Mouse (Mus musculus) duodenum, adult 2 months (tissue): ENCODE results near the gene Olfr1314. TPM values are rescaled to one million over a fixed set of nuclear protein-coding genes. Genes with fewer than 3 reads are reported as not detected.

Experiments used
- polyA plus RNA-seq: library from polyadenylated mRNA; depleted of rRNA; stranded (reverse); fragments of >200 nt; gene quantifications from 2 replicates; pipeline ENCODE4 v1.2.3, GENCODE M21; 2012; ENCODE audit warnings: low replicate concordance; rRNA removed

Olfr1314 gene
- polyA plus RNA-seq, result not detected in 2 replicates

DNA sequence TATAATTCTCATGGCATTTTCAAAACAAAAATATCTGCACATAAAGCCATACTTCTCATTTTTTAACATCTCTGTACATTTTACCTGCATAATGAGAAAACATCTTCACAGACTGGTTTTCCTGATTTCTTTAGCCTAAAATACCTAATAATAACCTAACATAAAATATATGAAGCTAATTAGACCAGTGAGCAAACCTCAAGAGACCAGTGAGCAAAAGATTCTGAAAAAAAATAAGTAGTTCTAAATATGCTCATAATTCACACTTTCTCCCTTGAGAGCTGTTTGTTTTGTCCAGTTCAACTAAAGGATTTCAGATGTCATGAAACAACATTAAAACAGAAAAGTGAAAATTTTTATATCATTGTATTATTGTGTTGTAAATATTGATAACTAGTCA lies at the start of gene Olfr1314:
Gene Olfr1314 (minus strand): TSS at position 101 of the 400 bp plus-strand sequence.

DNA sequence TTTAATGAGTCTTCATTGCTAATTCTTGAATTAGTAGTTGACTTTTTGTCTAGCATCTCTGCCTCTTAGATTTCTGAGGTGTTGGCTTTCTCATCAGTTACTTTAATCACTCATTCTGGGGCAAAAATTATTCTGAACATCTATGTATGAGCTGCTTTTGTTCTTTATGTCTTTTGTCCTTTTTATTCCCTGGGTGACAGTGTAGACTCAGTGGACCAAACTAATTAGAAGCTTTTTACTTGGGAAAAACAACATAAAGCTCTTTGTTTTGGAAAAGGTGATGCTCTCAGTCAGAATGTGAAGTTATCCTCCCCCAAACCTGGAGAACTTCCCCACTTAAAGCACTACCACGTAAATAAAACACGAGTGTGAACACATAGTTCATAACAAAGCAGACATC lies 43.4 kb upstream of the Olfr1314 start, which contains the start of gene Olfr1317:
Gene Olfr1317 (plus strand): TSS at position 301 of the 400 bp plus-strand sequence.

DNA sequence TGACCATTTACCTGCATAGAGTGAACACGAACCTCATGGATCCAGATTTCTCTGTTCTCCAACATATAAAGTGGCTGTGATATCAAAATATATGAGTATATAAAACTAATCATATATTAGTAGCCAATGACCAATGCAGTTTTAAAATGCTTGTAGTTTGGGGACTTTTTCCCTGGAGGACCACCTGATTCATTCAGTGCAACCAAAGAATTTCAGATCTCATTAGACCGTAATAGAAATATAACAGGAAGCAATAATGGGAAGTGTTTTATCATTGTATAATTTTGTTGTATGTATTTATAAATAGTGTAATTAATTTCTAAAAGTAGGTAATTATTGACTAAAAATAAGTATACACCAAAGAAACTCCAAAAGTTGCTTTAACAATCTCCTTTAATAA lies 38.3 kb upstream of the Olfr1314 start, which contains the start of gene Olfr1316:
Gene Olfr1316 (minus strand): TSS at position 101 of the 400 bp plus-strand sequence.

DNA sequence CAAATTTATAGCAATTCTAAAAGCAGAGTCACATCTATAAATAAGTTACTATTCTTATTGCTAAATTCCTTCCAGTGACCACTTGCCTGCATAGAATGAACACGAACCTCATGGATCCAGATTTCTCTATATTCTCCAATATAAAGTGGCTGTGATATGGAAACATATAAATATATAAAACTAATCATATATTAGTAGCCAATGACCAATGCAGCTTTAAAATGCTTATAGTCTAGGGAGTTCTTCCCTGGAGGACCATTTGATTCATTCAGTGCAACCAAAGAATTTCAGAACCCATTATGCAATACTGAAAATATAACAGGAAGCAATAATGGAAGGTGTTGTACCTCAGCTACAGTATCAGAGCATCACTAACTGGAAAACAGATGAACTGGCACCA lies 18.8 kb upstream of the Olfr1314 start, which contains the start of gene Olfr1315-ps1:
Gene Olfr1315-ps1 (minus strand): TSS at position 101 of the 400 bp plus-strand sequence.

DNA sequence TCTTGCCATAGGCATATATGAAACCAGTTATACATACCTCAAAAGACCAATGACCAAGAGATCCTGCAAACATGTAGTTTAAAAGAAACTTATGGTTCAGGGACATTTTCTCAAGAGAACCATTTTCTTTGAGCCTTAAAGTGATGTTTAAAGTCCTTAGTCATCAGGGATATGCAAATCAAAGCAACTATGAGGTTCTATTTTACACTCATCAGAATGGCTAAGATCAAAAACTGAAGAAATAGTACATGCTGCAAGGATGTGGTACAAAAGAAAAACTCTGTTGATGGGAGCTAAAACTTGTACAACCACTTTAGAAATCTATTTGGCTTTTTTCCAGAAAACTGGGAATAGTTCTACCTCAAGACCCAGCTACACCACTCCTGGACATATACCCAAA lies 18.8 kb downstream of the Olfr1314 start, which contains the start of gene Olfr1313:
Gene Olfr1313 (minus strand): TSS at position 101 of the 400 bp plus-strand sequence.

DNA sequence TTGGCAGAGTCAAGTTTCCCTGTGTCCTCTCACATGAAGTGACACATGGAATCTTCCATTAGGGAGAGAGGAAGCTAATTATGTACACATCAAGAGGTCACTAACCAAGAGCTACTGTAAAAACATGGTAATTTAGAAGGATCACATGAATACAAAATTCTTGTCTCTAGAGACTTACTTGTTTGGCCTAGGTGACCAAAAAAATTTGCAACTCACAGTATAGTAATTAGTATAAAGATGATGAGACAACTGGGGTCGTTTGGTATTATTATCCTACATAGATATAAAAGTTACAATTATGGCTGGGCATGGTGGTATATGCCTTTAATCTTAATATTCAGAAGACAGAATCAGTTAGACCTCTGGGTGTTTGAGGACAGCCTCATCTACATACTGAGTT lies 46.4 kb downstream of the Olfr1314 start, which contains the start of gene Olfr1312:
Gene Olfr1312 (minus strand): TSS at position 101 of the 400 bp plus-strand sequence.

Other genes with a start within 250 kb of the Olfr1314 start
- gene Olfr1305, start 219.6 kb downstream of the Olfr1314 start, polyA plus RNA-seq, result not detected in 2 replicates
- gene Olfr1306, start 180.5 kb downstream of the Olfr1314 start, polyA plus RNA-seq, result not detected in 2 replicates
- not detected in 2 replicates for gene Olfr1307, start 147.3 kb downstream of the Olfr1314 start, polyA plus RNA-seq
- not detected in 2 replicates for gene Olfr1308, start 131.8 kb downstream of the Olfr1314 start, polyA plus RNA-seq
- gene Olfr1309, start 106.5 kb downstream of the Olfr1314 start, polyA plus RNA-seq, result not detected in 2 replicates
- gene Olfr1310, start 84.1 kb downstream of the Olfr1314 start, polyA plus RNA-seq, result not detected in 2 replicates
- gene Olfr1311, start 72.4 kb downstream of the Olfr1314 start, polyA plus RNA-seq, result not detected in 2 replicates
- gene Olfr1312, start 46.5 kb downstream of the Olfr1314 start, polyA plus RNA-seq, result not detected in 2 replicates
- not detected in 2 replicates for gene Olfr1313, start 18.9 kb downstream of the Olfr1314 start, polyA plus RNA-seq
- not detected in 2 replicates for gene Olfr1315-ps1, start 18.7 kb upstream of the Olfr1314 start, polyA plus RNA-seq
- not detected in 2 replicates for gene Olfr1316, start 38.2 kb upstream of the Olfr1314 start, polyA plus RNA-seq
- not detected in 2 replicates for gene Olfr1317, start 43.5 kb upstream of the Olfr1314 start, polyA plus RNA-seq
- not detected in 2 replicates for gene Olfr1318, start 57.4 kb upstream of the Olfr1314 start, polyA plus RNA-seq
- 44.5 TPM in 2 replicates for gene Lpcat4, start 142.7 kb upstream of the Olfr1314 start, polyA plus RNA-seq
- not detected in 2 replicates for gene Nutm1, start 162.5 kb upstream of the Olfr1314 start, polyA plus RNA-seq
- 27.9 and 28.0 TPM in 2 replicates for gene Nop10, start 165.1 kb upstream of the Olfr1314 start, polyA plus RNA-seq
- gene Slc12a6, start 169.0 kb upstream of the Olfr1314 start, polyA plus RNA-seq, result 6.7 and 8.0 TPM in 2 replicates
- gene Gm21985, start 169.5 kb upstream of the Olfr1314 start, polyA plus RNA-seq, result not detected in 2 replicates